Mouse (Mus musculus) midbrain, embryonic 15.5 days (tissue): ENCODE data around the gene Notch1. TPM values are rescaled to one million over a fixed set of nuclear protein-coding genes. Genes with fewer than 3 reads are reported as not detected.
A peak's percentile ranks its signal among the peaks of the same experiment; 100 is the strongest.

Source experiments
- ATAC-seq: fragments of 200-750 bp; cut with Nextera tagmentation; replicated peaks from 2 replicates; pipeline ENCODE4 v1.8.0; 2017; ENCODE audit warnings: moderate TSS enrichment
- H3K27ac ChIP-seq: fragments of 300-500 bp; sonication (generic); 2 replicates; pipeline ENCODE4 v1.5.1; 2015; ENCODE audit warnings: mild to moderate bottlenecking, inconsistent platforms
- H3K27me3 ChIP-seq: fragments of 300-500 bp; sonication (generic); replicated peaks from 2 replicates; pipeline ENCODE4 v1.6.1; 2015; ENCODE audit warnings: inconsistent platforms
- H3K36me3 ChIP-seq: fragments of 300-500 bp; sonication (generic); replicated peaks from 2 replicates; pipeline ENCODE4 v1.6.1; 2015; ENCODE audit warnings: inconsistent platforms
- H3K4me1 ChIP-seq: fragments of 300-500 bp; sonication (generic); 2 replicates; pipeline ENCODE4 v1.6.1; 2015; ENCODE audit warnings: inconsistent platforms
- H3K4me2 ChIP-seq: fragments of 300-500 bp; sonication (generic); 2 replicates; pipeline ENCODE4 v1.6.1; 2015; ENCODE audit warnings: inconsistent platforms, mild to moderate bottlenecking, moderate library complexity
- H3K4me3 ChIP-seq: fragments of 300-500 bp; sonication (generic); 2 replicates; pipeline ENCODE4 v1.5.1; 2015; ENCODE audit warnings: mild to moderate bottlenecking, inconsistent platforms
- H3K9ac ChIP-seq: fragments of 300-500 bp; sonication (generic); 2 replicates; pipeline ENCODE4 v1.6.1; 2015; ENCODE audit warnings: mild to moderate bottlenecking, inconsistent platforms
- H3K9me3 ChIP-seq: fragments of 300-500 bp; sonication (generic); 2 replicates; pipeline ENCODE4 v1.6.1; 2016; ENCODE audit warnings: inconsistent platforms
- WGBS: fragments of 180-500 bp; shearing (Covaris S2); methylation state at CpG from one replicate; pipeline ENCODE4 v1.1.7; 2015; ENCODE audit warnings: mixed read lengths; 5-methylcytosine and 5-hydroxymethylcytosine counted together
- polyA plus RNA-seq: library from polyadenylated mRNA; unstranded; fragments of >200 nt; fragmentation: Nextera tagmentation; extraction: Ambion mirVana; gene quantifications from 2 replicates; pipeline ENCODE4 v1.2.1, GENCODE M21; 2015

Gene Notch1
- 15.6 and 17.6 TPM in 2 replicates for polyA plus RNA-seq

DNA sequence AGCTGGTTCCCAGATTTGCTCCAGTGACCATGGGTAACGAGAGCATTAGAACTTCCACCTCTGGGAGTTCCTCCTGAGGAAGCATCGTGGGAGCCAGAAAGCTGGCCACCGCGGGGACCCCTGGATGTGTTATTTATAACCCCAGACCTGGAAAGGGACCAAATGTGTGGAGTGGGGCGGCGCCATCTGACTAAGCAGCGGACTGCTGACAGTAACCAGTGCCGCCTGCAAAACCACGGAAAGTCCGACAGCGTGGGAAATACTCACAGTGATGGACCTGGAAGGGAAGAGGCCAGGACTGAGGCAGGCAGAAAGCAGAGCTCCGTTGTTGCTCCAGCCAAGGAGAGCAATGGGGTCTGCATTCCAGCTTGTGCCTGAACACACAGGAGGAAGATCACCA is at the start of gene Notch1:
Gene Notch1 (minus strand): TSS at position 389 of the 400 bp plus-strand sequence.
- Histone ChIP-seq H3K36me3 (no peaks in the 10 kb centered on the region), H3K9me3 (no peaks in the 10 kb centered on the region), H3K27me3 (no peaks in the 10 kb centered on the region), H3K4me2 (no peak within 1 kb of the TSS), H3K4me3 (no peak within 1 kb of the TSS), H3K4me1 (no peaks in the 10 kb centered on the region), H3K9ac (no peak within 1 kb of the TSS), H3K27ac (peak within 1 kb of the TSS; percentile 12; the same call in 1 of the 2 replicates)
- ATAC-seq: no peak
- WGBS: 51% methylated on average over 12 of the region's 12 CpGs

DNA sequence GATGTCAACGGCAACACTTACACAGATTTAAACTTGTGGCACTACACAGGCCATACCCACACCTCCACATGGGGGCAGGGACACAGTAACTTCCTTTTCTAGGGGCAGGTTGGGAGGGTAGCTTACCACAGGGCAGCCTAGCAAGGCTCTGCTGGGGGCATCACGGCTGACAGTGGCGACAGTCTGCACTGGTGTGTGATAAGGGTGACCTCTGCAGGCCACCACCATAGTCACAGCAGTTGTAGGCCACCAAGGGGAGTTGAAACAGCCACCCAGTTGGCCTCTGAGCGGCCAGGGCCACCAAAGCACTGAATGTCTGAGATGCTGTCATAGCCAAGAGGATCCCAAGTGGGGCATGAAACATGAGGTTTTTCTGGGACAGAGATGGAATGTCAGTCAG is 49.8 kb upstream of the Notch1 start:
- no peaks in the 10 kb centered on the region for H3K36me3 ChIP-seq
- no peak overlapping the region for H3K4me3 ChIP-seq
- no peak overlapping the region for H3K27ac ChIP-seq
- no peak overlapping the region for H3K4me2 ChIP-seq
- ATAC-seq: no peak
- no peaks in the 10 kb centered on the region for H3K27me3 ChIP-seq
- H3K4me1 ChIP-seq: 0 out of 2 replicates have a peak, but pooled peaks cover under 1% of the 10 kb centered on the region
- H3K9me3 ChIP-seq: no peaks in the 10 kb centered on the region
- 14% methylated on average over 4 of the region's 4 CpGs for WGBS
- no peak overlapping the region for H3K9ac ChIP-seq

DNA sequence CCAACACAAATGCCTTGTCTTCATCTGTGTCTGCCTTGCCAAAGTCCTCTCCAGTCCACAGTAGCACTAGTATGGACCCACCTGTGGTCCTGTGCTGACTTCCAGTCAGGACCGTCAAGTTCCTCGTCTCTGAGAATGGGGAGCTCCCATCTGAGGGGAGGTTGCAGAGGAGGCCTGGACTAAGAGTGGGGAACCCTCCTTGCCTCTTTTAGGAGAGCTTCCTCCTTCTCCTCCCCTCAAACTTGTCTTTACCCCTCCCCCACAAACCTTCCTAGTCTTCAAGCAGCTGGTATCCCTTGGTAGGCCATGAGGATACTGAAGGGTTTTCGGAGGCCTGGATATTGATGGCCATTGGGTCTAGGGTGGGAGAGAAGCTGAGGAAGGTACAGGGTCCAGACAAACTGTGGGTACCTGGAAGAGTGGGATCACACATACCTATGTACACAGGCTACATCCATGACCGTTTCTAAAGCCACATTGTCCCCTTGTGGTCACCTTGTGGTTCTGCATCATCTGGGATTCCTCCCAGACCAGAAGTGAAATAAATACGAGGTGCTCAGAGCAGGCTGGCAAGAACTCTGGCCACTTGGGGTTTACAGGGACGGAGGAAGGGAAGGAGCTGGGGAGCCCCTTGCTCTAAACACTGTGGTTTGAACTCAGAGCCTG is 45.0 kb upstream of the Notch1 start:
- 43% methylated on average over 6 of the region's 6 CpGs for WGBS
- no peak overlapping the region for H3K4me3 ChIP-seq
- H3K9me3 ChIP-seq: no peaks in the 10 kb centered on the region
- H3K9ac ChIP-seq: no peak overlapping the region
- H3K4me1 ChIP-seq: 0 out of 2 replicates have a peak, but pooled peaks cover 3% of the 10 kb centered on the region
- no peak overlapping the region for H3K4me2 ChIP-seq
- H3K36me3 ChIP-seq: no peaks in the 10 kb centered on the region
- ATAC-seq: 0 out of 2 replicates have a peak, but pooled peaks have one; percentile 24
- H3K27me3 ChIP-seq: no peaks in the 10 kb centered on the region
- H3K27ac ChIP-seq: no peak overlapping the region

DNA sequence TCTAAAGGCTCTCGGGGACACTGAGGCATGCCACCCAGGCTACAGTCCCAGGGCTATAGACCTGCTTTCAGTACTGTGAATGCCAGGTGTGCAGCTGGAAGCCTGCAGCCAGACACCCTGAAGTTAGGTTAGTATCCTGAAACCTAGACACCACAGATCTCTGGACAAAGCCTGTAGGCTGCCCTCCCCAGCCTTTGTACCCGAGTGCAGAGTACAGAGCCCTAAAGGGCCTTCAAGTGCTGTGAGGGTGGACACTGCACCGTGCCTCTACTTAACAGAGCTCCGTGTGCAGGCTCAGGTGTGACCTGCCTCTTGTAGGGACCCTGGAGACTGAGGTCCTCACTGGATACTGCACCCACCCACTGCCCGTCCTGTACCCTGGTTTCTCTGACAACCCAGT is 44.0 kb upstream of the Notch1 start:
- no peak for ATAC-seq

DNA sequence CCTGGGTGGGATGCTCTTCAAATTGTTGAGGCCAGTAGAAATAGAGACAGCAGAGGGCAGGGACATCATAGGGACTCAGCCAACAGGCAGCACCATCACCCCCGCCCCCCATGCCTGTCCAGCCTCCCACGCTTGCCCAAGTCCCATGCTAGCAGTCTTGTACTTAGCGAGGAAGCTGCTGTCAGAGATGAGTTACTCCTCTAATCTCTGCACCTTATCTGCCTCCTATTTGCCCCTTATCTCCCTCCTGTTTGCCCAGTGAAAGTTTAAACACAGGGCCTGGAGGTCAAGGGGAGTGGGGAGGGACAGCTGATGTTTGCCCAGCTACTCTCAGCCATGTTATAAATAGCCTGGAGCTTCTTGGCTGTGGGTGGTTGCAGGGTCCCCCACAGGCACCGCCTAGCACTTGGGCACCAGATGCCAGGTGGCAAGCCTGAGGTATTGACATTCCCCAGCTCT is 40.1 kb upstream of the Notch1 start:
- ATAC-seq: no peak
- H3K9ac ChIP-seq: no peak overlapping the region
- no peak overlapping the region for H3K4me2 ChIP-seq
- H3K4me3 ChIP-seq: no peak overlapping the region
- 0 out of 2 replicates have a peak, but pooled peaks cover 3% of the 10 kb centered on the region for H3K4me1 ChIP-seq
- H3K27ac ChIP-seq: no peak overlapping the region
- no peaks in the 10 kb centered on the region for H3K9me3 ChIP-seq
- H3K36me3 ChIP-seq: no peaks in the 10 kb centered on the region
- H3K27me3 ChIP-seq: no peaks in the 10 kb centered on the region
- 67% methylated on average over 4 of the region's 4 CpGs for WGBS

More for the DNA sequence above, 44.0 kb upstream of the Notch1 start:
- 0 out of 2 replicates have a peak, but pooled peaks cover 3% of the 10 kb centered on the region for H3K4me1 ChIP-seq
- 73% methylated on average over 5 of the region's 5 CpGs for WGBS
- H3K27ac ChIP-seq: no peak overlapping the region
- H3K4me2 ChIP-seq: no peak overlapping the region
- no peak overlapping the region for H3K4me3 ChIP-seq
- no peak overlapping the region for H3K9ac ChIP-seq
- no peaks in the 10 kb centered on the region for H3K36me3 ChIP-seq
- H3K27me3 ChIP-seq: no peaks in the 10 kb centered on the region
- H3K9me3 ChIP-seq: no peaks in the 10 kb centered on the region

DNA sequence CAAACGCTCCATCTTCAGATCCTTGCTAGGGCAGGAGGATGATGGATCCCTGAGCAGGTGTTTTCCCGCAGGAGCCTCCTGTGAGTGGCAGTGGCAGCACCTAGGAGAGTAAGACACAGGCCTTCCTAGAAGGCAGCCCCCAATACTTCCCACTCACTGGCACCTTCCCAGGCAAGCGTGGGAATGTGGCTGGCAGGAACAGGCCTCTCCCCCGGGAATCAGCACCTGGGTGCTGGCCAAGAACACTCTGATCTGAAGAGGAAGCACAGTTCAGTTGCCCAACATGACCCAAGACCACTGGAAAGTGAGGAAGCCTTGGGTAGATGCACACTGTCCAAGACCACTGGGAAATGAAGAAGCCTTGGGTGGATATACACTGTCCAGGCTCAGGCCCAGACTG is 38.6 kb upstream of the Notch1 start:
- WGBS: 86% methylated on average over 4 of the region's 4 CpGs
- no peaks in the 10 kb centered on the region for H3K36me3 ChIP-seq
- no peak overlapping the region for H3K9ac ChIP-seq
- no peaks in the 10 kb centered on the region for H3K27me3 ChIP-seq
- no peaks in the 10 kb centered on the region for H3K4me1 ChIP-seq
- H3K9me3 ChIP-seq: no peaks in the 10 kb centered on the region
- H3K27ac ChIP-seq: no peak overlapping the region
- no peak for ATAC-seq
- no peak overlapping the region for H3K4me3 ChIP-seq
- H3K4me2 ChIP-seq: no peak overlapping the region

DNA sequence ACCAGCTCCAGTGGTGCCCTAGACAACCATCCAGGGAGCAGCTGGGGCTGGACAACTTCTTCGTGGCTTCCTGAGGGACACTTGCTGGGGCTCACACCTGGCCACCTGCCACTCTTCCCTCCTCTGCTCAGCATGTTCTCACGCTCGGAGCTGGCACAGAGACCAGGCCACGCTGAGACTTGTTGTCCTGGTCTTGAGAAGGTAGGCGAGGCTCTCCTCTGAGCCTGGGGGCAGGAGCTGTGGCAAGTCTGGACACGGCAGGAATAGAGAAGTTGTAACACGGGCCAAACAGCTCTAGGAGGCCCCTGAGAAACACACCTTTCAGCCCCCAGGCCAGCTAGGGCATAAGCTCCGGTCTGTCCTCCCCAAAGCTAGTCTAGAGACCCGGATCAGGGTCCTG is 37.4 kb upstream of the Notch1 start:
- ATAC-seq: no peak
- Histone ChIP-seq H3K27me3 (no peaks in the 10 kb centered on the region), H3K4me1 (no peaks in the 10 kb centered on the region), H3K9me3 (no peaks in the 10 kb centered on the region), H3K36me3 (no peaks in the 10 kb centered on the region), H3K9ac (no peak overlapping the region), H3K4me2 (no peak overlapping the region), H3K27ac (no peak overlapping the region), H3K4me3 (no peak overlapping the region)
- 89% methylated on average over 9 of the region's 9 CpGs for WGBS

DNA sequence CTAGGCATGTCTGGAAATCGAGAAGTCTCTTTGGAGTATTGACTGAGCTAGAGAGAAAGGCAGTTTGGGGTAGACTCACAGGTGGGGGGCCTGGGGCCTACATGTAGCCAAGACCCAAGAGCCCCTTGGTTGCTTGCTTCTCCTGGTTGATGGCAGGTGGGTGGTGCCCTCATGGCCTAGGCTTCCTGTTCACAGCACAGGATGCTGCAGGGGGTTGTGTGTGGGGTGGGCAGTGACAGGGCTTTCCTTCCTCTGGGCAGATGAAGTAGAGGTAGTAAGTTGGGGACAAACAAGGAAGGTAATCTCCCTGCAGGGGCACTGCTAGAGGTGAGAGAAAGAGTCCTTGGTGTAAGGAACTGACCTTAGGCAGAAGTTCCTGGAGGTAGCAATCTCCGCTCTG is 35.6 kb upstream of the Notch1 start:
- no peaks in the 10 kb centered on the region for H3K27me3 ChIP-seq
- no peak overlapping the region for H3K27ac ChIP-seq
- H3K4me1 ChIP-seq: peaks cover 7% of the 10 kb centered on the region; the same call in 1 of the 2 replicates
- 95% methylated on average over 2 of the region's 2 CpGs for WGBS
- no peaks in the 10 kb centered on the region for H3K36me3 ChIP-seq
- no peak for ATAC-seq
- H3K9me3 ChIP-seq: no peaks in the 10 kb centered on the region
- no peak overlapping the region for H3K4me2 ChIP-seq
- H3K9ac ChIP-seq: no peak overlapping the region
- H3K4me3 ChIP-seq: no peak overlapping the region

DNA sequence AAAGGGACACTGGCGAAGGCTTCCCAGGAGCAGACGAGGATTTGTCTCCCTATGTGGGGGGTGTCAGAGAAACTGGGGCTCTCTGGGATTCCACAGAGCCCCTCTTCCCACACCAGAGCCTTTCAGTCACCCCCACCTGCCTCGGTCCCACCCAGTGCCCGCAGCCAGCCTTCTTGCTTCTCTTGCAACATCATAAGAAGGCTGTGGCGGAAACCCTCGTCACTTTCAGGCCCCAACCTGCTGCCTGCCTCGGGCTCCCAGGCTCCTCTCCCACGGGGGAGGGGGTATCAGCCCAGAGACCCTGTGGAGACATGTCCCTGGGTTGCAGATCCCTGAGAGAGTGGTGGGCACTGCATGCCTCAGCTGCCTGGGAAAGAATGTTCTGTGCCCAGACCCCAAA is 35.0 kb upstream of the Notch1 start:
- ATAC-seq: no peak

DNA sequence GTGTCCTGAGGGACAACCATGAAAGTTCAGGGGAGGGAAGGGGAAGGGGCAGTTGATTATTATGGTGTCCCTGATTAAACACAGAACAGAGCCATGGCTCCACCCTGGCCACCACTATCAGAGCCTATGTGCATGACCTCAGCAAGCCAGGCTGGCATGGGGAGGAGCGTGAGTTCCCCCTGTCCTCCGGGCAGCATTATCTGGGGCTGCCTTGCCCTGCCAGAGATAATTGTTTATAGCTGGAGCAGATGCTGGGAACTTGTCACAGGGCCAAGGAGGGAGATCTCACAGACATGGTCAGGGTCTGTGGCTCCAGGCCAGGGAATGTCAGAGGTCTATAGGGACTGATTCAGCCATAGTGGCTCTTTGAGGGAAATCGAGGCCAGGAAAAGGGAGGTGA is 34.3 kb upstream of the Notch1 start:
- no peaks in the 10 kb centered on the region for H3K9me3 ChIP-seq
- no peaks in the 10 kb centered on the region for H3K36me3 ChIP-seq
- H3K27ac ChIP-seq: no peak overlapping the region
- peaks cover 7% of the 10 kb centered on the region; the same call in 1 of the 2 replicates for H3K4me1 ChIP-seq
- no peak overlapping the region for H3K9ac ChIP-seq
- H3K27me3 ChIP-seq: no peaks in the 10 kb centered on the region
- H3K4me2 ChIP-seq: no peak overlapping the region
- no peak for ATAC-seq
- no peak overlapping the region for H3K4me3 ChIP-seq
- WGBS: 68% methylated on average over 3 of the region's 3 CpGs

More for the DNA sequence above, 35.0 kb upstream of the Notch1 start:
- Histone ChIP-seq H3K9ac (no peak overlapping the region), H3K4me2 (no peak overlapping the region), H3K9me3 (no peaks in the 10 kb centered on the region), H3K36me3 (no peaks in the 10 kb centered on the region), H3K27ac (no peak overlapping the region), H3K4me1 (peaks cover 7% of the 10 kb centered on the region; the same call in 1 of the 2 replicates), H3K27me3 (no peaks in the 10 kb centered on the region), H3K4me3 (no peak overlapping the region)
- 79% methylated on average over 8 of the region's 8 CpGs for WGBS

DNA sequence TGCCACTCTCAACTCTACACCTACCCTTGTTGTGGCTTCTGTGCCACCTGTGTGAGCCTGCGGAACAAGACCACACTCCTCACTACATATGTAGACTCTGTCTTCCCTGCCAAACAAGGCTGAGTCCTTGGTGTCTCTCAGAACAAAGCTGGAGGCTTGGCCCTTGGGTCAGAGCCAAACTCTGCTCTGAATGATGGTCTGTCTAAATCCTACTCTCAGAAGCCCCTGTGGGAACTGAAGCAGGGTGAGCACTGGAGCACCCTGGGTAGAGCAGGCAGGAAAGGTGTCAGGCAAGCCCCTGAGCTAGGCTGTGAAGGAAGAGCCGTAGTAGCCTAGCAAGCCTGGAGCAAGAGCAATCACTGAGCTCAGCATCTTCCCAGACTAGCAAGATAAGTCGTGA is 33.7 kb upstream of the Notch1 start:
- 65% methylated on average over 3 of the region's 3 CpGs for WGBS

DNA sequence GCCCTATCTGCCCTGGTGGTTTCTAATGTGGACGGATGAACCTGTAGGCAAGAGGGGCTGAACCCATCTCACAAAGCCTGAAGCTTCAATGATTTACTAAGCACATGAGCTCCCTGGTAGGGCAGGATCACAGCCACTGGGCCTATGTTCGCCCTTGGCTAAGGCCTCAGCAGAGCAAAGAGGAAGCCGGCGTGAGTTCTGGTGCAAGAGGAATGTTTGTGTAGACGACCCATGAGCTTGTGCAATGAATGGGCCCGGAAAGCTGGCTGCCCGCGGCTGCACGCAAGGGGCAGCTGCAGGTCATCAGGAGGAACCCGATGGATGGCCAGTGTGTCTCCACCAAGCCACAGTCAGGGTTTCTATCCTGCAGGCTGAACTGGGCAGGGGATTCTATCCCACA is 33.3 kb upstream of the Notch1 start:
- WGBS: 92% methylated on average over 10 of the region's 10 CpGs

More for the DNA sequence above, 33.7 kb upstream of the Notch1 start:
- Histone ChIP-seq H3K9ac (no peak overlapping the region), H3K4me2 (no peak overlapping the region), H3K4me1 (peaks cover 7% of the 10 kb centered on the region; the same call in 1 of the 2 replicates), H3K27ac (no peak overlapping the region), H3K36me3 (no peaks in the 10 kb centered on the region), H3K9me3 (no peaks in the 10 kb centered on the region), H3K4me3 (no peak overlapping the region), H3K27me3 (no peaks in the 10 kb centered on the region)
- ATAC-seq: no peak

DNA sequence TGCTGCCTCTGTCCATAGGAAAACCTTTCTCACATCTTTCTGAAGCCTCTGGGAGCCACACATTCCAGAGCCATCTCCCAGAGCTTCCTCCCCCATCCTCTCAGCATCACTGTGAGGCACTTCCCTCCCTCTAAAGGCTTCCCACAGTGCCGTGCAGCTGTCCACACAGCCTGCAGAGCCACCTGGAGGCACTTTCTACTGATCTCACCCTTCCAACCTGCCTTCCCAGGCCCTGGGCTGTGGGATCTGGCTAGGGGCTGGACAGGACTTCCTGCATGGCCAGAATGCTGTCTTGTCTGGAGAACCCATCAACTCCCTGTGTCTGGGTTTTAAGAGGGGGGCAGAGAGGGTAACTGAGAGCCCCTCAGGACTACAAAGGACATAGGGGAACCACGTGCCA is 31.0 kb upstream of the Notch1 start:
- Histone ChIP-seq H3K9ac (no peak overlapping the region), H3K4me2 (no peak overlapping the region), H3K9me3 (no peaks in the 10 kb centered on the region), H3K36me3 (no peaks in the 10 kb centered on the region), H3K4me1 (peaks cover 7% of the 10 kb centered on the region; the same call in 1 of the 2 replicates), H3K27ac (no peak overlapping the region), H3K27me3 (no peaks in the 10 kb centered on the region), H3K4me3 (no peak overlapping the region)
- 24% methylated on average over 2 of the region's 2 CpGs for WGBS
- no peak for ATAC-seq

More for the DNA sequence above, 33.3 kb upstream of the Notch1 start:
- Histone ChIP-seq H3K27me3 (no peaks in the 10 kb centered on the region), H3K9me3 (no peaks in the 10 kb centered on the region), H3K36me3 (no peaks in the 10 kb centered on the region), H3K9ac (no peak overlapping the region), H3K27ac (no peak overlapping the region), H3K4me2 (no peak overlapping the region), H3K4me1 (peaks cover 7% of the 10 kb centered on the region; the same call in 1 of the 2 replicates), H3K4me3 (no peak overlapping the region)
- ATAC-seq: no peak
